Mouse (Mus musculus) lung, postnatal 10 days (tissue): ENCODE measurements around the gene Zfp385a.
A peak's percentile ranks its signal among the peaks of the same experiment; 100 is the strongest.

Source experiments
- DNase-seq: peaks from one replicate; pipeline ENCODE4 v3.0.0; 2021

Gene Zfp385a

DNA sequence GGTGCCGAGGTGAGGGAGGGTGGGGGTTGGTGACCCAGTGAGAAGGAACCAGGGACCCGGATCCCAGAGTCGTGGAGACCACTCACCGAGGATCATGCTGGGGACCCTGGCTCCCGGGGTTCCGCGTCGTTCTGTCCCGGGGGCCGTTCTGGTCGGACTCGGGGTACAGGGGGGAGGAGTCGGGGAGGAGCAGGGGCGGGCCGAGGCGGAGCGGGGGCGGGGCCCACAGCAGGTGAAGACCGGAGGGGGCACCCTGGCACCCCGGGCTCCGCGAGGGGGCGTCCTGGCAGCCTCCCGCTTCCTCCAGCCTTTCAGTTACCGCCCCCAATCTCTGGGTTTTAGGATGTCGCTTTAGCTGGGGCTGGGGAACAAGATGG, at the start of gene Zfp385a:
TSS of gene Zfp385a (minus strand) at position 133 of the 377 bp plus-strand sequence.
- no peak for DNase-seq

DNA sequence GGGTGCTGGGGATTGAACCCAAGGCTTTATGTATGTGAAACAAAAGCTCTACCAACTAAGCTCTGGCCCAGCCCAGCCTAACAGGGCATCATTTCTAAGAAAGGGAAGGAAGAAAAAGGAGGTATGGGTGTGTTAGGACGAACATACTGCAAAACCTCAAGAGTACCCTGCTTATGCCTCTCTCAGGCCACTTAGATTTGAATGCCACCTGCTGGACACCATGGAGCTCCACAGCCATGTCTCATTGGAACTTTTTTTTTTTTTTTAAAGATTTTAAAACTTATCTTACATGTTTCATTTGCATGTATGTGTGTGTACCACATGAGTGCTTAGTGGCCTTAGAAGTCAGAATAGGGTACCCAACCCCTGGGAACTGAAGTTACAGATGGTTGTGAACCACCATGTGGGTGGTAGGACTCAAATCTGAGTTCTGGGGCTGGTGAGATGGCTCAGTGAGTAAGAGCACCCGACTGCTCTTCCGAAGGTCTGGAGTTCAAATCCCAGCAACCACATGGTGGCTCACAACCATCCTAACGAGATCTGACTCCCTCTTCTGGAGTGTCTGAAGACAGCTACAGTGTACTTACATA, 48.8 kb upstream of the Zfp385a start:
- peak; percentile 50 for DNase-seq

DNA sequence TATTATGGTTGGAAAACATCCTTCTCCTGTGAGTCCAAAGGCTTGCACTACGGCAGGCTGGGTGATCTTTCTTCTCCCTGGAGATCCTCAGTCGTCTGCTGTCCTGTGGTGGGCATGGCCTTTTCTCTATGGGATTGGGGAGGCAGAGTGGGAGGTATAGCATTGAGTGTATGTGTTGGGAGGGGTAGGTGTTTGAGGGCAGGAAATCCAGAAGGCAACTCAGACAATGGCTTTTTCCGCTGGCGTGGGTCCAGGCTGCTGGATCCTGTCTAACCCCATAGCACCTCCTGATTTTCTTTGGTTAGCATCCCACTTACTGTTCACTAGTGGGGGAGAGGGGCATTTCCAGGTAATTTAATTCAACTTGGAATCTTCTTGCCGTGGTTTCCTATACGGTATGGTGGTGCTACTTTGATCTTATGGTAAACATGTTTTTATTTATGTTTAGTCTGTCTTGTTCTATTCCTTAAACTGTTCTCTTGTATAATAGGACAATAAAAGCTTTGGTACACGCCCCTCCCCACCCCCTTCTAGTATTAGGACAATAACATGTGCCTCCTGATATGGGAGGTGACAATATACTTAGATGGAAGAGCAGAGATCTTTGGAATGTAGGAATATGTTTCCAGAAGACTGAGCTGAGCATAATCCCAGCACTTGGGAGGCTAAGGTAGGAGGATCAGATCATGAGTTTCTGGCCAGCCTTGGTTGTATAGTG, 44.0 kb upstream of the Zfp385a start:
- peak; percentile 89 for DNase-seq

DNA sequence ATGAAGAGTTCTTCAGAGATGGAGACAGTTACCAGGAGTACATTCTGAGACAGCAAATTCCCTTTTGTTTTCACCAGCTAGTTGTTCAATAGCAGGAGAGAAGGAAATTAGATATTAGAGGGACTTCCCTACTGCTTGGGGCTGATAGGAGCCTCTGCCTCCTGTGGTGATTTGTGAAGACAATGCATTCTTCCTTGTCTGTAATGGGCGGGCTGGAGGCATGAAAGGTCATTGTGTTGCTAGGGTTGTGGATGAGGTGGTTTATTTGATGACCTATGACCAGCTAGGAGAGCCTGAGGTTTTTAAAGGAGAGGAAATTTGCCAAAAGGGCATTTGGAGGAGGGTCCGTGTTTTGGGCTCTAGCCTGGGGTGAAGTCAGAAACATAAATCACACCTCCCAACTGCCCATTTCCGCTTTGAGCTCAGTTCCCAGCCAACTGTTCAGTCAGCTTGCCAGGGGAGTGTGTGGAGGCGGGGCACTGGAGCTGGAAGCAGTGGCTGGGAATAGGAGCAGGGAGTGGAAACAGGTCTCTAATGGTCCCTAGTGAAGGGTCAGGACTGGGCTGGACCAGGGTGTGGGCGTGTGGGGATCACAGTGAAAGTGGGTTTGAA, 43.0 kb upstream of the Zfp385a start:
- DNase-seq: peak; percentile 90

DNA sequence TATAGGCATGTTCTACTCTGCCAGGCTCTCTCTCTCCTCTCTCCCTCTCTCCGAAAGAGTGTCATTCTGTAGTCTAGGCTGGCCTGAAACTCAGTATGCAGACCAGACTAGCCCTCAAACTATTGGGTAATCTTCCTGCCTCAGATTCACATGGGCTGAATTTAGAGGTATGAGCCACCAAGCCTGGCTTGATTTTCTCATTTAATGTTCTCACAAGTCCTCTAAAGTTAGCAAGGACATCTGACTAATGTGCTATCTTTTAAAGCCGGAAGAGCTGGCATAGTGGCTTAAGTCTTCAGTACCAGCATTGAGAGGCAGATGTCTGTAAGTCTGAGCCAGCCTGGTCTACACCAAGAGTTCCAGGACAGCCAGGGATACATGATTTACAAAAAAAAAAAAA, 42.2 kb upstream of the Zfp385a start:
- no peak for DNase-seq

DNA sequence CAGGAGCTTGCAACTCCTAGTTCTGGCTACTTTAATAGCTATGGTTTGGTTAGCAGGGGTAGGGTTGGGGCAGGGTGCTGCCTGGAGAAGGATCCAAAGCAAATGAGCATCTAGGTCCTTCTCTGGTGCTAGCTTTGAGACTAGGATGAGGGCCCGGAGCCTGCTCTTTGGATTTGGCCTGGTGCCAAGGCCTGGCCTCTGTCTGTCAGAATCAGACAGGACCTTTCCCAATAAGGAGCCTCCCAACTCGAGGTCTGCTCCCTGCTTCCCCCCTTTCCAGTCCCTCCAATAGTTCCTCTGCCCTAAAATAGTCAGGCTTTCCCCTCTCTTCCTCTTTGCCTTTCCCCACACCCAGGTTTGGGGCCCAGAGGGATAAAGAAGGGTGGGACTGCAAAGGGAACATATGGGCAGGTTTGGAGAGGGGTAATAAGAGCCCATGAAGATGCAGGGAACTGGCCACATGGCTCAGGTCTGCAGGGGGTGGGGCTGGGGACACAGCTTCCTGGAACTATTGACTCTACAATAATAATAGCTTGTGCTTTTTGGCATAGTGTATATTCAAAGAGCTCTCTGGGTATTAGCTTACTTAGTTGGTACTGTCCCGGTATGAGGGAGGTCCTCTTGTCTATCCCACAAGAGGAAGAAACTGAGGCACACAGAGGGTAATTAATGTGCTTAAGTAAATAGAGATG, 38.9 kb upstream of the Zfp385a start:
- DNase-seq: no peak

DNA sequence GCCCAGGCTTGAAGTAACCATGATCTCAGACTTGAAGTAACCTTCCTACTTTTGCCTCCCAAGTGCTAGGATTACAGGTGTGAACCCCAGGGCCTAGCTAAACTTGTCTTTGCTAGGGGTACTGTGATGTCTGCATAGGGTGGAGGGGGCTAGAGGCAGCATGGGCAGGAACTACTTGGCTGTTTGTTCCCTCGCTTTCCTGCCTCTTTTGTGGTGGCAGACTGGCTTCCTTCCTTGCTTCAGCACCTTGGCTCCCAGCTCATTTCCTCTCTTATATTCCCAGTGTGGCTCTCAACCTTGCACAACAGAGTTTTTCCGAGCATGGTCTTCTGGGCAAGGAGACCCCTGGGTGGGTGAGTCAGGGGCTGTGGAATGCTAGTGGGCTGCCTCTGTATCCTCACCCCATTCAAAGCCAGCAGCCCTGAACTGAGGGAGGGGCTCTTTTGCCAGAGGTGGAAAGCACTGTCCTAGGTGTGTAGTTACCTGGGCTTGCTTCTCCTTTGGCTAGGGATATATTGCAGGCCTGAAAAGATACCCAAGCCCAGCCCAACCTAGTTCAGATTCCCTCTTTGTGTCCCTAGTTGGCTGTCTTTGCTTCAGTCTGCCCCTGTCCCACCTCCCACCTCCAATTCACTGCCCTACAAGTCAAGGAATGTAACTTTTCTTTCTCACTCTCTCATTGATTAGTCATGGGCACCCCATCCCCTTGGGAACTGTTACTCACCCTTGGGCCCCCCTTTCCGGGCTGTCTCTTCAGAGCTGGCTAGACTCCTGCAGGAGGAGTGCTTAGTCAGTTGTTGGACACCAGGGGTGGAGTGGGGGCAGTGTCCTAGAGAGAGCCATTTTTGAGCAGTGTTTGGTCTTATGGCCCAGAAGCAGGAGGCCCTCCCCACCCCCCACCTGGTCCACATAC, 38.1 kb upstream of the Zfp385a start:
- DNase-seq: no peak

DNA sequence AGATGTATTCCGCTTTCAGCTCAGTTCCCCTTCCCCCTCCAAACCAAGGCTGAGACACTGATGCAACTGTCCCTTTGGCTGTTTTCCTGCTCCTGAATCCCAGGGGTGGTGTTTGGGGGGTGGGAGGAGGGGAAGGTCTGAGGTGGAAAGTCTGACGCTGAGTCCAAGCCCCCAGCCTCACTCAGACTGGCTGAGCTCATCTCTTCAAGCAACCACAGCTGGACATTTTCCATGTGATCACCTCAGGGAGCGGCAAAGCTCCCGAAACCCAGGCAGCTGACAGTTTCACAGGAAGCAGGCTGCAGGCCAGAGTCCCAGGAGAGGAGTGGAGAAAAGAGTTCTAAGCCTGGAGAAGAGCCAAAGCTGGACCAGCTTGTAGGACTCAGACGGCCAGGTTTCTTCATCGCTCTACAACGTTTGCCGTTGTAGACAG, 37.0 kb upstream of the Zfp385a start:
- peak; percentile 62 for DNase-seq

DNA sequence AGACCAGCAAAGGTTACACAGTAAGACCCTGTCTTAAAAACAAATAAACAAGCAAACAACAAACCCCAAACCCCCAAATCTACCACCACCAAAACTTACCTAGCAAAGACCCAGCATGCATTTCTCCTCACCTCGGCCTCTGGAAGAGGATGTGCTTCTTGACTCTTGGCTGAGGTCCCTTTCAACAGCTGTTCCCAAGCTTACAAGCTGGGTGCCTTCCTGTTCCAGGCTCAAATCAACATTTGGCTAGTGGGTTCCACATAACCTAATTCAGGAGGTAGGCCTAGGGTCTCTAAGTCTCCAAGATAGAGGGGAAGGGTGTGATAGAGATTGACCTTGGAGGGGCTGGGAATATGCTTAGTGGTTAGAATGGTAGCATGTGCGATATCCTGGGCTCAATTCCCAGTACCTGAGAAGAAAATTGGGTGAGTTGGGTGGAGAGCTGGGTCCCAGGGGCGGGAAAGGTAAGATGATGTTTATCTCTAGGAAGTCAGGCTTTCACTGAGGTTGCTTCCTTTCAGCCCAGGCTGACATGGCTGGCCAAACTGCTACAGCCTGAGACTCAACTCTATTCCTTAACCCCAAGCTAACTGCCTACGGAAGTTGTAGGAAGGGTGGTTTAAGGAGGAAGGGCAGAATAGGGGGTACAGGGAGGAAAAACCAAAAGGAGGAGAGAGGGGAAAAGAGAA, 35.4 kb upstream of the Zfp385a start:
- DNase-seq: no peak

DNA sequence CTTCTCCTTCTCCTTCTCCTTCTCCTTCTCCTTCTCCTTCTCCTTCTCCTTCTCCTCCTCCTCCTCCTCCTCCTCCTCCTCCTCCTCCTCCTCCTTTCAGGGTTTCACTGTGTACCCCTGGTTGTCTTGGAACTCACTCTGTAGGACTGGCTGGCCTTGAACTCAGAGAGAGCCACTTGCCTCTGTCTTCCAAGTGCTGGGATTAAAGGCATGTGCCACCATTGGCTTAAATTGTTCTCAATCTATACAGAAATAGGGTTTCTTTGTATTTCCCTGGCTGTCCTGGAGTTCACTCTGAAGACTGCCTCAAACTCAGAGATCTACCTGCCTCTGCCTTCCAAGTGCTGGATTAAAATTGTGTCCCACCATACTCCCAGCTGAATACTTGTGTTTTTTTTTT, 32.6 kb upstream of the Zfp385a start:
- no peak for DNase-seq

DNA sequence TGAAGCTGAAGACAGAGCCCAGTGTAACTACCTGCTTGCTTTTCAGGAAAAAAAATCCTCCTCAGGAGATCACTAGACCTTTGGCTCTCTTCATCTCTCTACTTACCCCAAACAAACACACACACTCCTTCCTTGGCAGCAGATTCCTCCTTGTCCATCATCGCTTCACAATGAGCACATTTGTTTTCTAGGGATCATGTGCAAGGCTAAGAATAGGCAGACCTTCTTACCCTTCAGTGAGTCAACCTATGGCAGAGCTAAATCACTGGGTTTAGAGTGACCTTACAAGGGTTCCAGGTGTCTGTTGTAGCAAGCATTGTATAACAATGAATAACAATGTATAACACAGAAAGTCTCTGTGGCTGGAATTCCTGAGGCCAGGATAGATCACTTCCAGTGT, 31.8 kb upstream of the Zfp385a start:
- DNase-seq: no peak

DNA sequence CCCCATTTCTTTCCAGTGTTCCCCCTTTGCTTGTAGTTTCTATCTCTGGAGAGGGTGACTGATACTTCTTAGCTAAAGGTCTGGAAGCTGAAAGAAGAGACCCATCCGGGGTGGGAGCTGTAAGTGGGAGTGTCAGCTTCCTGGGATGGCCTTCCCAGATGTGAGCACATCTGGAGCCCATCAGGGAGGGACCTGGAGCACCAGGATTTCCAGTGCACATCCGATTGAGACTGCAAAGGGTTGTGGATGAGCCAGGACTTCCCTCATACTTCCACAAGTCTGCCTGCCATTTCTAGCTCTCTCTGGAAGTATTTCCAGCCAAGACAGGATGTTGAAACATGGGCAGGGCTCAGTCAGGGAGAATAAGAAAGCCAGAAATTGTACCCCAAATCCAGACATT, 31.3 kb upstream of the Zfp385a start:
- no peak for DNase-seq

DNA sequence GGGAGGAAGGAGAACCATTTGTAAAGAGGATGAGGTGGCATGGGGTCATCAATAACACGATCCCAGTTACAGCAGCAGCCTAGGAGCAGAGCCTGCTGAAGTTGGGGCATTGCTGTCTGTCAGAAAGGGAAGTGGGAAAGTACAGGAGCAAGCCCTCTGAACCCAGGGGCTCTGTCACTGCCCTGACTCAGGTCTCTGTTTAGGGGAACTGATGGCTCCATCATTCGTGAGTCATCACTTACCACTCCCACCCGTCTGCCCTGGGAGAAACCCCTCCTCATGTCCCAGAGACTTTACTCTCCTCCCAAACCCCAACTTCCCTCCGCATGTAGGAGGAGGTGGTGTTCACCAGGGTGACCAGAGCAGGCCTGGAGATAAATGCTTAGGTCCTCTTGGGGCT, 30.6 kb upstream of the Zfp385a start:
- DNase-seq: no peak

DNA sequence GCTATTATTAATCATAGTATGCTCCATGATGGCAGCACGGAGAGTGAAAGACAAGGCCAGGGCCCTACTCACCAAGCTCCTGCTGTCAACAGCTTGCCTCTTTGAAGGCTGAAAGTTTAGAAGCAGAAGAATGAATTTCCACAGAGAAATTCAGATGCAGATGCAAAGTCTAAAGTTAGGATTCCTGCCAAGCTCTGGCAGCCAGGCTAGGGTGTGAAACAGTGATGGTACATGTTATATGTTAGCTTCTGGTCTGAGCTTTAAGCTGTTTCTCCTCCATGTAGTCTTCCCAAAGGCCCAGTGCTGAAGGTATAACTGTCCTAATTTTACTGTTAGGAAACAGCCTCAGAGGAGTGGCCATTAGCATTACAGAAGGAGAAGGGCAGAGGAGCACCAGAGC, 29.2 kb upstream of the Zfp385a start:
- no peak for DNase-seq

DNA sequence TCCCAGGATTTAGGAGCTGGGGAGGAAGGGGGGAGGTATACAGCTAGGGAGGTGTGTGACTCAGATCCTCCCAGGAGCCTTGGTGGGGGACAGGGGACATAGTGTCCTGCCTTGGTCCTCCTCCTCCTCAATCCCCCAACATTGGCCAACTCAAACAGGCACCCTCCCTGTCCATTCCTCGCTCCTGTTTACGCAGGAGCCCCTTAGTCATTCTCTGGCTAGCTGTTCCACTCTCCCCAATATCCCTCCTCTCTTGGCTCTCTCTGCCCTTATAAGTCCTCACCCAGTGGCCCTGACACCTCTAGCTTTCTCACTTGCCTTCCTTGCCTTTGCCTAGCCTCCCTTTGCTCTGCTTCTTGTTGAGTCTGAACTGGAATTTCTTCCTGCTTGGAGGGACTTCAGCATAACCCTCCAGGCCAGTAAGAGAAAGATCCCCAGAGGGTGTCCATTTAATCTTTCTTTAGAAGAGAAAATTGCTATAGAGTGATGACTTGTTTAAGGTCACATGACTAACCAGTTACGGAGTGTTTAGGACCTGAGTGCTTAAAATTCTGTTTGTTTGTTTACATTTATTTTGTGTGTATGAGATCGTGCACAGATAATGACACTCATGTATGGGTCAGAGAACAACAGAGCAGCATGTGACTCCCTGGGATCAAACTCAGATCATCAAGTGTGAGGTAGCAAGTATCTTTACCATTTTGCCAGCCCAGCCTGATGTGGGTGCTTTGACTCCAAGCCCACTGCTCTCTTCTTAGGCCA, 28.5 kb upstream of the Zfp385a start:
- DNase-seq: no peak

DNA sequence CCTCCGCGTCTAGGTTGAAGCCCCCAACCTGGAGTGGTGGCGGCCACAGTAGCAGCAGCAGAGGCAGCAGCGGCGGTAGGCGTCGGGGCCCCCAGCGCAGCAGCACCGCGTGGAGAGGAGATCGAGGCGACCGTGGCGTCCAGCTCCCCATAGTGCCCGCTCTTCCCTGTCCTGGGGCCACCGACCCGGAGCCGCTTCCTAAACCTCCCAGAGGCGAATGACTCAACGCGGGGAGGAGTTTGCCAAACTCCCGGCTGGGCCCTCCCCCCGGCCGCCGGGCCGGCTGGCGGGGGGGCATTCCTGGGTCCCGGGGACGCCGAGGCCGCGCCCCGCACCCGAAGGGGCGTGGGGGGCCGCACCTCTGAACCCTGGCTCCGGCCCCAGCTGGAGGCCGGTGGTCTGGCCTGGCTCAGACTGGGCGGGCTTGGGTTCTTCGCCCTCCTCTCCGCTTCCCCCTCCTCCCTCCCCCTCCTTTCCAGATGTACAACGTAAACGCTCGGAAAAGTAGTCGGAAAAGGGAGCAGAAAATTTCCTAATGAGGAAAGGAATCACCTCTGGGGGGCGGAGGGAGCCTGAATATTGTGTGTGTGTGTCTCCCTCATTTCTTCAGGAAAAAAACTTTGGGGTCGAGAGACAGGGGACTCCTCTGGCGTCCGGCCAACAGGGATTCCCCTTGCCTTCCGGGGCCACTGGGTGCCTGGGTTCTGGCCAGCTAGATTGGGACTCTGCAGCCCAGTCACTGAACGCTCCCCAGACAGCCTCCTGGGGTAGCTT, 26.7 kb upstream of the Zfp385a start, which contains the start of gene Itga5:
TSS of gene Itga5 (minus strand) at position 388 of the 774 bp plus-strand sequence.
- peak; percentile 83 for DNase-seq

DNA sequence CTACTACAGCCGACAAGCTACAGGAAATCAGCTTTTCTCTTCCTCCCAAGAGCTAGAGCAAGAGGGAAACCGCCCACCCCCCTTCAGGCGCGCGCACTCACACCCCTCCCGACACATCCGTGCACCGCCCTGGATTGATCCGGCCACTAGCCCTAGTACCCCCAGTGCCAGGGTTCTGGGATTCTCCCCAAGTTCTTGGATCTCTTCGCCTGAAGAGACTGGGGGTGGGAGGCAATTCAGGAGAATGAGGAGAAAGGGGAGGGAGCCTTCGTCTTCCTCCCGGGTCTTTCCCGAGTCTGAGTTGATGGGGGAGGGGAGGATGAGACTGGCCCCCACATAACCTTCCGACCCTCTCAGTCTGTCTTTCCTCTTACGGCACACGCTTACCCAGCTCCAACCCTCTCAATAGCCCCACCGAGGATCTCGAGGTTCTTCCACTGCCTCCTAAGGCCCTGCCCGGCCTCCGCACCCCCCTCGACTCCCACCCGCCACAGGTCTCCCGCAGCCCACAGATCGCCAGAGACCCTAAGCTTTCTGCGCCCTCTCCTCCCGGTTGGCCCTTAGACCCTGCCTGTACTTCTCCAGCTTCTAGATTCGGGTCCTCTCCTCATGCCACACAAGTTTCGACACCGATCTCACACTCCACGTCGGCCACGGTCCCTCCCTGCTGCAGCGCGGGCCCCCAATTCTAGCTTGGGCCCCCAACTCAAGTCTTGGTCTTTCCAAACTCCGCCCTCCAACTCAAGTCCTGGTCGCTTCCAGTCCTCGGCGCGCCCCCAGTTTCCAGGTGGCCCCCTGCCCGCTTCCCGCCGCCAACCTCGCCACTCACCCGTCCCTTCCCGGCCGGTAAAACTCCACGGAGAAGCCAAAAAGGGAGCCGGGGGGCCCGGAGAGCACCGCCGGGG, 25.8 kb upstream of the Zfp385a start:
- DNase-seq: peak; percentile 76

DNA sequence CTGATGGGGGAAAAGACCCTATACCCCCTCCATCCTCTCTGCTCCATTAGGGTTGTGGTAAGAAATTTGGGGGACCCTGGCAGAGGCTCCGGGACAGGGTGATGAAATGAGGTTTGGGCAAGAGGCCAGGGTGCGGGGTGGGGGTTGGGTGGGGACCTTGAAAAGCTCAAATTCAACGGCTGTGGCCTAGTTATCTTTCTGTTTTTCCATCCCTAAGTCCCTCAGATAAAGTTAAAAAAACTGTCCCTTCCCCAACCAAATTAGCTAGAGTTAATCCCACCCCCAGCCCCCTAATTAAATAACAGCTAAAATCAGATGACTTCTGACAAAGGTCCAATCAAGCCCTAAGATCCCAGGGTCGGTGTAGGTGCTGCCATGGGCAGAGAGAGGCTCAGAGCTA, 24.9 kb upstream of the Zfp385a start:
- no peak for DNase-seq

DNA sequence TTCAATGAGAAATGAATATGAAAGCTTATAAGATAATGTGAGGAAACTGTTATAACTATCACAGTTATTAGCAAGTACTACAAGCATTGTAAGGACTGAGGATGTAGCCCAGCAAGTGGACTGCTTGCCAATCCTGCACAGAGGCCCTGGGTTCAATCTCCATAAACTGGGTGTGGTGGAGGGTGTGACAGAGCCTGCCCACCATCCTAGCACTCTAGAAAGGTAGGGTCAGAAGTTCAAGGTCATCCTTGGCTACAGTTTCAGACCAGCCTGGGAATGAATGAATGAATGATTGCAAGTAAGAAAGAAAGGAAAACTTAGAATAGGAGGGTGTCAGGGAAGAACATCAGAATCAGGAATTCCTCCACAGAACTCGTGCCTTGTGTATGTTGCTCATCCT, 23.9 kb upstream of the Zfp385a start:
- no peak for DNase-seq
